ENCODE assay signal across 16 mouse cellular contexts in the genomic region with DNA sequence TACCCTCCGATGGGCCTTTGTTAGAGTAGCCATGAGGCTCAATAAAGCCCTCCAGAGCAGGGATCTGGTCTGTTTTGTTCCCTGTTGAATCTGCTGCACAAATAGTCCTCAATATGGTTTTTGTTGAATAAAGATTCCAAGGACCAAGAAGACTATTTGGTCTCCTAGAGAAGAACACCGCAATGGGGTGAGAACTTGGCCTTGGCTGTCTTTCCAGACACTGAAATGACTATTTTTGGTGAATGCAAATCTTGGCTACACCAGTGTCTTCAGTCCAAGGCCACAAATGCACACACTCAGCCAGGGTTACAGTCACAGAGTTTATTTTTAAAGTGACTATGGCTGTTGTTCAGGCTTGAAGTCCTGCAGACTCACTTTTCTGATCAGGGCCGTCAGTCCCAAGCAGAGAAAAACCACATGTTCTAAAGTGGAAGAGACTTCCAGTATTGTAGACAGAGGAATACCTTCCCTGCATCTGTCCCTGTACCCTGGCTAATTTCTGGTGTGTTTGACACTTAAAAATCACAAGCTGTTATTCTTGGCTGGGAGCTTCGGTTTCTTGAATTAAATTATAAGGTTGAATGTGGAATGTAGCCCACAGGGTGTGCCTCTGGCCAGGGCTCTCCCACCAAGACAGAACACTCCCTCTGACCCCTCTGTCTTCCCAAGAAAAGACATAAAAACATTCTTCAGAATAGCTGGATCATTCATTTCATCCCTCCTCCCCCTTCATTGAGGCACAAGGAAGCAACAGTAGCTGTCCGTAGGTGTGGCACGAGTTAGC.
DNase-seq lines count a peak whose midpoint lies in the region; ATAC-seq and TF ChIP-seq lines count a peak whose summit lies in the region.
"Had no signal": no experiment of that assay in that cellular context is flagged by ENCODE, and none has a peak within 500 bp of the region (broad histone marks: within the 10 kb centered on the region; RNA-seq: fewer than 3 reads in every experiment).

No protein-coding gene starts in this region.

- no peak for ATAC-seq in intestine, embryonic 14.5 days (replicated peaks; ENCODE audit: low FRiP score, low TSS enrichment, low read depth)
- no peak for ATAC-seq in intestine, postnatal 0 days
- peak; percentile 63; the same call in 1 of the 2 replicates for ATAC-seq in stomach, embryonic 14.5 days (ENCODE audit: insufficient number of reproducible peaks, insufficient read depth, low FRiP score, low read depth)
- ATAC-seq in stomach, postnatal 0 days (ENCODE audit: low FRiP score, low TSS enrichment): no peak

- no peak overlapping the region for H3K9ac ChIP-seq in intestine, embryonic 14.5 days (ENCODE audit: low read length)
- H3K9ac ChIP-seq in intestine, postnatal 0 days (ENCODE audit: low read depth, low read length): no peak overlapping the region
- no peak overlapping the region for H3K9ac ChIP-seq in stomach, embryonic 14.5 days (replicated peaks; ENCODE audit: low read depth, low read length)
- H3K9ac ChIP-seq in stomach, postnatal 0 days (ENCODE audit: low read length): no peak overlapping the region
- H3K9ac ChIP-seq: limb, embryonic 13.5 days; midbrain, embryonic 12.5 days had no signal

- peak; percentile 18 for DNase-seq in adrenal gland, postnatal 14 days
- no peak for DNase-seq in adrenal gland, adult 18-20 months (ENCODE audit: low spot score in 2 of 2)
- DNase-seq in intestine, embryonic 14.5 days (ENCODE audit: low spot score): no peak
- no peak for DNase-seq in stomach, postnatal 0 days (ENCODE audit: low spot score)
- peak; percentile 36 for DNase-seq in testis, postnatal 14 days (ENCODE audit: low spot score)
- DNase-seq in layer of hippocampus, adult 9-11 months: no peak
- DNase-seq: cerebellum, postnatal 25 days; right cerebral cortex, adult 18-20 months; spleen, adult 18-20 months; thymus, adult 18-20 months had no signal

- no peak overlapping the region for H3K4me3 ChIP-seq in intestine, embryonic 14.5 days (ENCODE audit: low read depth, low read length)
- H3K4me3 ChIP-seq in intestine, postnatal 0 days (ENCODE audit: low read depth, low read length): no peak overlapping the region
- H3K4me3 ChIP-seq in stomach, embryonic 14.5 days (ENCODE audit: low read depth, low read length): no peak overlapping the region
- H3K4me3 ChIP-seq in stomach, postnatal 0 days (ENCODE audit: low read depth, low read length): no peak overlapping the region
- H3K4me3 ChIP-seq: forebrain, embryonic 10.5 days; limb, embryonic 13.5 days; midbrain, embryonic 12.5 days; myocyte had no signal

- no peaks in the 10 kb centered on the region for H3K36me3 ChIP-seq in intestine, embryonic 14.5 days (ENCODE audit: control insufficient read depth, insufficient read depth, low read length)
- no peaks in the 10 kb centered on the region for H3K36me3 ChIP-seq in intestine, postnatal 0 days (ENCODE audit: control insufficient read depth, insufficient read depth)
- no peaks in the 10 kb centered on the region for H3K36me3 ChIP-seq in stomach, embryonic 14.5 days (ENCODE audit: control insufficient read depth, insufficient read depth, low read length)
- H3K36me3 ChIP-seq in stomach, postnatal 0 days (ENCODE audit: control insufficient read depth, insufficient read depth, low read length): no peaks in the 10 kb centered on the region
- H3K36me3 ChIP-seq: forebrain, embryonic 10.5 days; limb, embryonic 13.5 days; midbrain, embryonic 12.5 days had no signal

- H3K27ac ChIP-seq in intestine, embryonic 14.5 days (ENCODE audit: low read depth): peak overlapping the region; percentile 38; the same call in 1 of the 2 replicates
- H3K27ac ChIP-seq in intestine, postnatal 0 days (ENCODE audit: low read depth, low read length): no peak overlapping the region
- peak overlapping the region; percentile 55; the same call in 1 of the 2 replicates for H3K27ac ChIP-seq in stomach, embryonic 14.5 days (ENCODE audit: low read length)
- H3K27ac ChIP-seq in stomach, postnatal 0 days (replicated peaks): no peak overlapping the region
- H3K27ac ChIP-seq: forebrain, embryonic 10.5 days; limb, embryonic 13.5 days; midbrain, embryonic 12.5 days had no signal

- H3K4me1 ChIP-seq in intestine, embryonic 14.5 days (replicated peaks; ENCODE audit: control insufficient read depth, insufficient read depth, low read length): peaks cover 9% of the 10 kb centered on the region
- no peaks in the 10 kb centered on the region; the same call in 1 of the 2 replicates for H3K4me1 ChIP-seq in intestine, postnatal 0 days (replicated peaks; ENCODE audit: control insufficient read depth, insufficient read depth, low read length)
- H3K4me1 ChIP-seq in stomach, embryonic 14.5 days (ENCODE audit: control insufficient read depth, insufficient read depth, low read length): peaks cover 10% of the 10 kb centered on the region
- no peaks in the 10 kb centered on the region for H3K4me1 ChIP-seq in stomach, postnatal 0 days (replicated peaks; ENCODE audit: control insufficient read depth, insufficient read depth)

- no peaks in the 10 kb centered on the region for H3K27me3 ChIP-seq in intestine, embryonic 14.5 days (replicated peaks; ENCODE audit: control insufficient read depth, insufficient read depth, low read length)
- no peaks in the 10 kb centered on the region for H3K27me3 ChIP-seq in intestine, postnatal 0 days (replicated peaks; ENCODE audit: control insufficient read depth, insufficient read depth, low read length)
- no peaks in the 10 kb centered on the region for H3K27me3 ChIP-seq in stomach, embryonic 14.5 days (ENCODE audit: control insufficient read depth, insufficient read depth, low read length)
- H3K27me3 ChIP-seq in stomach, postnatal 0 days (ENCODE audit: control insufficient read depth, insufficient read depth, low read length): no peaks in the 10 kb centered on the region
- H3K27me3 ChIP-seq: limb, embryonic 13.5 days; midbrain, embryonic 12.5 days had no signal

- 60% methylated on average over 6 of the region's 6 CpGs for WGBS in intestine, embryonic 14.5 days
- WGBS in intestine, postnatal 0 days: 79% methylated on average over 6 of the region's 6 CpGs
- 59% methylated on average over 6 of the region's 6 CpGs for WGBS in stomach, embryonic 14.5 days
- WGBS in stomach, postnatal 0 days: 63% methylated on average over 6 of the region's 6 CpGs

- TF ChIP-seq CTCF in intestine, postnatal 0 days (IDR thresholded peaks at IDR 0.05; ENCODE audit: low read depth): no peak
- TF ChIP-seq CTCF in stomach, postnatal 0 days (IDR thresholded peaks at IDR 0.05; ENCODE audit: low read depth): no peak

- no peaks in the 10 kb centered on the region for H3K9me3 ChIP-seq in intestine, embryonic 14.5 days (ENCODE audit: control insufficient read depth, low read length)
- no peaks in the 10 kb centered on the region for H3K9me3 ChIP-seq in intestine, postnatal 0 days (ENCODE audit: control insufficient read depth)
- H3K9me3 ChIP-seq in stomach, embryonic 14.5 days (ENCODE audit: control insufficient read depth, low read depth, low read length): no peaks in the 10 kb centered on the region
- H3K9me3 ChIP-seq in stomach, postnatal 0 days (ENCODE audit: control insufficient read depth, low read length): no peaks in the 10 kb centered on the region
- H3K9me3 ChIP-seq: forebrain, embryonic 10.5 days; limb, embryonic 13.5 days; midbrain, embryonic 12.5 days had no signal

- no peak overlapping the region for H3K4me2 ChIP-seq in intestine, embryonic 14.5 days (ENCODE audit: low read length)
- no peak overlapping the region for H3K4me2 ChIP-seq in intestine, postnatal 0 days (replicated peaks; ENCODE audit: low read depth)
- no peak overlapping the region for H3K4me2 ChIP-seq in stomach, embryonic 14.5 days (replicated peaks; ENCODE audit: low read depth, low read length)
- H3K4me2 ChIP-seq in stomach, postnatal 0 days (replicated peaks; ENCODE audit: low read depth): no peak overlapping the region
- H3K4me2 ChIP-seq: limb, embryonic 13.5 days; midbrain, embryonic 12.5 days had no signal

- TF ChIP-seq EP300 in stomach, postnatal 0 days (optimal IDR thresholded peaks at IDR 0.05): no peak

Comparison
In these comparisons a context has a peak if more than half of its experiments do, and no peak if none do; other contexts are left out.
1. DNase-seq: peak in adrenal gland, postnatal 14 days (single experiment) and testis, postnatal 14 days (single experiment); none in adrenal gland, adult 18-20 months (0 of 2), intestine, embryonic 14.5 days (single experiment), stomach, postnatal 0 days (single experiment) and layer of hippocampus, adult 9-11 months (single experiment).
2. H3K27ac ChIP-seq: peak in intestine, embryonic 14.5 days (single experiment) and stomach, embryonic 14.5 days (single experiment); none in intestine, postnatal 0 days (single experiment) and stomach, postnatal 0 days (single experiment).